Mouse (Mus musculus): ENCODE data around the gene Vps33b.

Vps33b gene

DNA sequence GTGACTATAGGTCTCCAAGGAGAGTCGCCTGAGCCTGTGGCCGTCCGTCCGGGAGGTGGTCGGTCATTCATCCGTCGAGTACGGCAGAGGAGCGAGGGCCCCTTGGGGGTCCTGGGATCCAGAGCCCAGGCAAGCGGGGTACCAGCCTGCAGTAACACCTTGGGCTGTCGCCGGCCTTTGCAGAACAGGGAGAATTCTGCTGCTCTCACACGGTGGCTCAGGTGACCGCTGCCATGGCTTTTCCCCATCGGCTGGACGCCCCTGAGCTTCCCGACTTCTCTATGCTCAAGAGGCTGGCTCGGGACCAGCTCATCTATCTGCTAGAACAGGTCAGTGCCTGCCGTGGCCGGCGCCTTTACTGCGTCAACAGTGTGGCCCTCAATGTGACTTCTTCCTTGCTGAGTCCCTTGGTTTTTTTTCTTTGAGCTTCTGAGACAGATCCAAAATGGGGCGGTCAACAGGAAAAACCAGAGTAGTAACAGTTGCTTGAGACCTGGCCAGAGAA lies 354 bp downstream of the Vps33b start:
- no peak for DNase-seq (ENCODE audit: low read depth, low spot score)

DNA sequence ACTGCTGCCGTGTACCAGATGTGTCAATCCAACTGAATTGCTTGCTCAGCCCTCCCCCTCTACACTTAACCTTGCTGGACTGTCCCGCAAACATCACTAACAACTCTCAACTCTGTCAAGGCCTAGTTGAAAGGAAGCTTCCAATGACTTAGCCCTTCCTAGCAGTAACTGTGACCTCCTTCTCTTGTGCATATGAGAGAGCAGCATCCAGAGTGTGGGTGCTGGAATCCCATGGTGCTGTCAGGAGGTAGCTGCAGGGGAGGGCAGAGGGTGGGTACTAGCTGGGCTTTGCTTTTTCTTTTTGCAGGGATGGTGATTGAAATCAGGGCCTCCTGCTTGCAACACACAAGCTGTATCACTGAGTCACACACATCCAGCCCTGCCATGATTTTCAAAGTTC lies 4.0 kb downstream of the Vps33b start:
- no peak for DNase-seq (ENCODE audit: low read depth, low spot score)

- no peak for DNase-seq (ENCODE audit: low read depth, low spot score)
Observed at GRCm38 (mm10) chr7:80276374-80276773, 6.9 kb downstream of the Vps33b start.

GRCm38 (mm10) chr7:80280032-80280431 lies 10.6 kb downstream of the Vps33b start:
- no peak for DNase-seq (ENCODE audit: low read depth, low spot score)

- DNase-seq (ENCODE audit: low read depth, low spot score): no peak
Observed at GRCm38 (mm10) chr7:80280998-80281397, 11.5 kb downstream of the Vps33b start.

- no peak for DNase-seq (ENCODE audit: low read depth, low spot score)
Observed at GRCm38 (mm10) chr7:80281646-80282045, 12.2 kb downstream of the Vps33b start.

- no peak for DNase-seq (ENCODE audit: low read depth, low spot score)
Observed at GRCm38 (mm10) chr7:80283226-80283918, 13.9 kb downstream of the Vps33b start.

DNA sequence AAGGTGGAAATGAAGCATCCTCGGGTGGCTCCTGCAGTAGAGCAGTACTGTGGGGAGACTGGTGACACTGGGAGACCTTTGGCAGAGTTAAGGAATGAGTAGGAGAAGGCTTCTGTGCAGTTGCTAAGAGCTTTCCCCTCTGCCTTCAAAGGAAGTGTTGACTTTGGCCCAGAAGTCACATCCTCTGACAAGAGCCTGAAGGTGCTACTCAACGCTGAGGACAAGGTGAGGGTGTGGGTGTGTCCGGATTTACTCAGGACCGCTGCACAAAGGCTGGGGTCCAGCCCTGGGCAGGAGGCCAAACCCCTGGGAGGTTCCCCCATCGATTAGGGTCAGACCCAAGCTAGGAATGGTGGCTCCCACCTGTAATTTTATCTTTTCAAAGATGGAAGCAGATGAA lies 14.9 kb downstream of the Vps33b start:
- no peak for DNase-seq (ENCODE audit: low read depth, low spot score)

GRCm38 (mm10) chr7:80285725-80286124 lies 16.3 kb downstream of the Vps33b start:
- no peak for DNase-seq (ENCODE audit: low read depth, low spot score)

- no peak for DNase-seq (ENCODE audit: low read depth, low spot score)
Observed at GRCm38 (mm10) chr7:80287736-80288135, 18.3 kb downstream of the Vps33b start.

GRCm38 (mm10) chr7:80294062-80294763 lies 24.8 kb downstream of the Vps33b start, which contains the start of gene Prc1:
Prc1 (plus strand) TSS chr7:80294450.
- peak; percentile 99 for DNase-seq (ENCODE audit: low read depth, low spot score)

- DNase-seq (ENCODE audit: low read depth, low spot score): no peak
Observed at GRCm38 (mm10) chr7:80294764-80295648, 25.6 kb downstream of the Vps33b start.

- no peak for DNase-seq (ENCODE audit: low read depth, low spot score)
Observed at GRCm38 (mm10) chr7:80296462-80296861, 27.0 kb downstream of the Vps33b start.

- DNase-seq (ENCODE audit: low read depth, low spot score): no peak
Observed at GRCm38 (mm10) chr7:80297041-80297440, 27.6 kb downstream of the Vps33b start.

DNA sequence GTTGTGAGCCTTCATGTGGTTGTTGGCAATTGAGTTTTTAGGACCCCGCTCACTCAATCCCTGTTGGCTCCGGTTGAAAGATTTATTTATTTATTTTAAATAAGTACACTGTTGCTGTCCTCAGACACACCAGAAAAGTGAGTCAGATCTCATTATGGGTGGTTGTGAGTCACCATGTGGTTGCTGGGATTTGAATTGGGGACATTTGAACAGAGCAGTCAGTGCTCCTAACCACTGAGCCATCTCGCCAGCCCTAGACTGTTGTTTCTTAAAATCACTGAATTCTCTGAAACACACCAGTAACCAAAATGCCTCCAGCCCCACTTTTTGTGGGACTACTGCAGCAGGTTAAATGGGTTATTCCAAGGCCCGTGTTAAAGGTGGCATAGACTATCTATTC lies 29.3 kb downstream of the Vps33b start:
- no peak for DNase-seq (ENCODE audit: low read depth, low spot score)

DNA sequence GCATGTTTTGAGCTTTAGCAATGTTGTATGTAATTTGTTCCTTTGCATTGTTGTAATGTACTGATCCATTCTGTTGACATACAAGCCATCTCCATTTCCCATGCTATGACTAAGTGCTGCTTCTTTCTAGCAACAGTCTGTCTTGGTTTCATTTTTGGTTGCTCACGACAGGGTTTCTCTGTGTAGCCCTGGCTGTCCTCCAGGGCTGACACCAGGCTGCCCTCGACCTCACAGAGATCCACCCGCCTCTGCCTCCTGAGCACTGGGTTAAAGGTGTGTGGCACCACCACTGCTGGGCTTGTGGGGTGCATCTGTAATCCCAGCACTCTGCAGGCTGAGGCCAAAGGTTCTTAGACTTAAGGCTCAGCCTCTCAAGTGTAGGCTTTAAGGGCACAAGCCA lies 30.1 kb downstream of the Vps33b start:
- no peak for DNase-seq (ENCODE audit: low read depth, low spot score)

- no peak for DNase-seq (ENCODE audit: low read depth, low spot score)
Observed at GRCm38 (mm10) chr7:80301522-80301921, 32.1 kb downstream of the Vps33b start.

- DNase-seq (ENCODE audit: low read depth, low spot score): no peak
Observed at GRCm38 (mm10) chr7:80307766-80308165, 38.3 kb downstream of the Vps33b start.

DNA sequence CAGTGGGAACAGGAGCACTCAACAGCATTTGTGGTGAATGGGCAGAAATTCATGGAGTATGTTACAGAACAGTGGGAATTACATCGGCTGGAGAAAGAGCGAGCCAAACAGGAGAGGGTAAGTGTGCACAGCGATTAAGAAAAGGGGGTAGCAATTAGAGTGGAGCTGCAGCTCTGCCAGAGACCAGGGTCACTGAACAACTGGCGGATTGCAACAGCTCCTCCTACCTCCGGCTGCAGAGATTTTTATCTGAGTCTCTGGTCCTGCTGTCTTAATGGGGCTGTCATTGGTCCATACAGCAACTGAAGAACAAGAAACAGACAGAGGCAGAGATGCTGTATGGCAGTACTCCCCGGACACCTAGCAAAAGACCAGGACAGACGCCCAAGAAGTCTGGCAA lies 41.3 kb downstream of the Vps33b start:
- no peak for DNase-seq (ENCODE audit: low read depth, low spot score)

DNA sequence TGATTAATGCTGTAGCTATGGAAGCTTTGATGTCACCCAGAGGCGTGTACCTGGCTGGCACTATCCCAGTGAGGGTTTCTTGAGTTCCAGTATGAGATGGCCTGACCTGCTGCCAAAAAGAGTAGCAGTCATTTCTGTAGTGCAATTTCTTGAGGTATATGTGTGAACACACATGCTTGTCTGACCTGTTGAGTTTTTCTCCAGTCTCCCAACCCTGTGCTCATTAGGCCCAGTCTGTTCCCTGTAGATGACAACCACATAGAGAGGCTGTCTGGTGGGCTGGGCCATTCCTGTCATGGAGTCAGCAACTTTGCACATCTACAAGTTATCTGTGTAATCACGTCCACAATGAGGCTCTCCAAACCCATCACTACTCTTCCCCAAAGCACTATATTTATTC lies 46.3 kb downstream of the Vps33b start:
- DNase-seq (ENCODE audit: low read depth, low spot score): no peak

GRCm38 (mm10) chr7:80317439-80318115 lies 48.1 kb downstream of the Vps33b start:
- DNase-seq (ENCODE audit: low read depth, low spot score): no peak
